Mouse (Mus musculus) embryo, embryonic 9.5 days (tissue): ENCODE results near the gene Rnf225.
"Not testable (repeated sequence)": the region's sequence is repeated elsewhere in the genome, so short reads cannot be mapped to it uniquely, and the experiment has no call there.

Source experiments
- DNase-seq: peaks from one replicate; pipeline ENCODE4 v3.0.0-alpha.2; 2017; ENCODE audit errors: extremely low spot score

Rnf225 gene

GRCm38 (mm10) chr7:12927191-12927680 is at the start of gene Rnf225:
TSS of gene Rnf225 (plus strand) at chr7:12927416.
- DNase-seq: peak; percentile 64

- no peak for DNase-seq
Observed at GRCm38 (mm10) chr7:12880036-12880435, 47.2 kb upstream of the Rnf225 start.

DNA sequence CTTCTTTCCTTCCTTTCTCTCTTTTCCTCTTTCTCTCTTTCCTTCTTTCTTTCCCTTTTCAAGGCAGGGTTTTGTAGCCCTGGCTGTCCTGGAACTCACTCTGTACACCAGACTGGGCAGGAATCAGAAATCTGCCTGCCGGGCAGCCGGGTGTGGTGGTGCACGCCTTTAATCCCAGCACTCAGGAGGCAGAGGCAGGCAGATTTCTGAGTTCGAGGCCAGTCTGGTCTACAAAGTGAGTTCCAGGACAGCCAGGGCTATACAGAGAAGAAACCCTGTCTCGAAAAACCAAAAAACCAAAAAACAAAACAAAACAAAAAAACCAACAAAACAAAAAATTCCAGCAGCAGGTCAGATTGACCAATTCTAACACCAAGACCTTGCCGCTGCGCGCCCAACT is 46.7 kb upstream of the Rnf225 start:
- not testable (repeated sequence) for DNase-seq

DNA sequence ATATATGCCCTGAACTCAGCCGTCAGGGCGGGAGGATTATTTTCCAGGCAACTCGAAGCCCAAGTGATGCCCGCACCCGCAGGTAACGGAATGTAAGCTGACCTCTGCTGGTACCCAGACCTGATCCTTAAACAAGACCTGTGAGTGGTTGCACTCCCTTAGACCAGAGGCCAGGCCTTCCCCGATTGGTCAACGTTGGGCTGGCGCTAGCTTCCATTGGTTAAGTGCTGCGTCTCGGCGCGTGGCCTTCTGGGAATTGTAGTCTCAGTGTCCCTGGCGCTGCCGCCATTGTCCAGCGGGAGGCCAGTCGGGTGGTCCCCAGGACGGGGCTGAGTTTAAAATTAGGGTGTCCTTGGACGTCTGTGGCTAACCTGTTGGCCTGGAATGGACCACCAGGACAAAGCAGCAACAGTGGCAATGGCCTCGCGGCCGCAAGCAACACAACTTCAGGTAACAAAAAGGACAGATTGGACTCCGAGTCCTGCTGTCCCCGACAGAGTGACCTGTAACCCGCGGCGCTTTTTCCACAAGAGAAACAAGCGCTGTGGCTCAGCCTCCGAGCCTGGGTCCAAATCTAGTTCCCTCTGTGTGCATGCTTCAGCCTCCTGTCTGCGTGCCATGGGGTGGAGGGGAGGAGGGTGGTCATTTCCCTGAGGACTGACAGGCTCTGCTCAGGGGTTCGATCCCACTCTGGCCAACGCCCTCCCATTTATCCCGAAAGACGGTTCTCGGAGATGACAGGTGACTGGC is 46.1 kb upstream of the Rnf225 start, which contains the start of gene Zfp128:
TSS of gene Zfp128 (plus strand) at position 267 of the 750 bp plus-strand sequence.
- DNase-seq: peak; percentile 93

DNA sequence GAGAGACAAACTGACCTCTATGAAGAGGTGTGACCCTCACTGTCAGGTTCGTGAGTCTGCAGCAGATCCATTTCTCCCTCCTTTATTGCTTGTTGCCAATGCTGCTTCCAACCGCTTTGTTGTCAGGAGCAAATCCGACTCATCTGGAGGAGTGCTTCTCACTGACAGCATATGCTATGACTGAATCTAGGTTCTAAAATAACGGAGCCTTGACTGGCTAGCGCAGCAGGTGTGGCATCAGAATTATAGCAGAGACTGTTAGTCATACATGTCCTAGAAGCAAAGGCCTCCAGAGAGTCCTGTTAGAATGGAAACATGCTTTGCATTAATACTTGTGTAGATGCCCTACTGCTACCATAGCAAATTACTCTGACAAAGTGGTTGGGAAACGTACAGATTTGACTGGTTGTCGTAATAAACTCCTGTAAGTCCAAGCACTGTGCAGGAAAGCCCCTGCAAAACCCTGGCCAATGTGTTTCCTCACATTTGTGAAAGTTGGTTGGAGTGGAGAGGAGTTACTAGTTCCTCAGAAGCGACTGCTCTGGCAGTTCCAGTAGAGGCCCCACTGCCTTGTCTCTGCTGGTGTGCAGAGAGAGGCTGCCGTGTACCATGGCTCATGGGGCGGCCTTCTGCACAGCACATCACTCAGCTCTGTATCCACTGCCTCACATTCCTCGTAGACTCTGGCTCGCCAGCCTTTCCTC is 40.5 kb upstream of the Rnf225 start:
- no peak for DNase-seq

DNA sequence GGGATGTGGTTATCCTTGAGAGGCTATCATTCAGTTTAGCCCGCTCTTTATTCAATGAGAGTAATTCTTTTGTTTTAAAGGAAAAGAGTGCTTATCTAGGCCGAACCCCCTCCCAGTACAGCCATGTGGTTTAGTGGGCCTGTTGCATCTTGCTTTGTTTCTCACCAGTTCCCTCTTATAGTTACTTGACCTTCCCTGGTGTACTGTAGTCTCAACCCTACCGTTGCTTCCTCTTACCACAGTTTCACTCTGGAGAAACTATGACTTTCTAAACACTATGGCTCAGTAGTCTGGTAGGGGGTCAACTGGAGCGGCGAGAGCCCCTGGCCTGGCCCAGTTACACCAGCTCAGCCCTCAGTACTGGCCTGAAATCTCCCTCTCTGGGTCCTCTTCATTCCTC is 39.6 kb upstream of the Rnf225 start:
- no peak for DNase-seq

DNA sequence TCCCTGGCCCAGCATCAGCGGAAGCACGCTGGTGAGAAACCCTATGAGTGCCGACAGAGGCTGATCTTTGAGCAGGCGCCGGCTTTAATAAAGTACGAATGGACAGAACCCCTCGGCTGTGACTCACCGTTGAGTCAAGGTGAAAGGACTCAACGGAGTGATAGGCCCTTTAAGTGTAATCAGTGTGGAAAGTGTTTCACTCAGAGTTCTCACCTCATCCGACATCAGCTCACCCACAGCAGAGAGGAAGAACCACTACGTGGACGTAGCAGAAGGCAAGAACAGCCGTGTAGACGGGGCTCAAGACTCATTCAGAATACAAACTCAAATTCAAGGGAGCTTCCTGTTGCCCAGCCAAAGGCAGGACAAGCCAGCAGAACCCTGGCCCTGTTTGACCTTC is 36.3 kb upstream of the Rnf225 start:
- DNase-seq: no peak

- no peak for DNase-seq
Observed at GRCm38 (mm10) chr7:12891334-12891733, 35.9 kb upstream of the Rnf225 start.

- DNase-seq: peak; percentile 90
Observed at GRCm38 (mm10) chr7:12897655-12898410, 29.4 kb upstream of the Rnf225 start, which contains the start of gene Zscan22. TSS of gene Zscan22 (plus strand) at chr7:12897815.

DNA sequence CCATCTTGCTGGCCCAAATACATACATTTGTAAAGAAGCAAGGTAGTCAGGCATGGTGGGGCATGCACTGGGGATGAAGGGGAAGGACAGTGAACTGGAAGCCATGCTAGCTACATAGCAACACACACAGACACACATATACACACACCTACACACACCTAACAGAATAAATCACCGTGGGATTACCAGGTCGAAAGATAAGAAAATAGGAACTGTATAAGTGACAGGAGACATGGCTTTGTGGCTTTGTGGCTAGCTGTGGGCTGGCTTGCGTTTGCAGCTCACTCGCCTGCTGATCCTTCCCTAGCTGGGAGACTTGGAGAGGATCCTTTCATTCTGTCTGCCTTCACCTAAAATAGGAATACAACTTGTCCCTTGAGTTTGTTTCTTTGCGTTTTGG is 25.7 kb upstream of the Rnf225 start:
- DNase-seq: no peak

DNA sequence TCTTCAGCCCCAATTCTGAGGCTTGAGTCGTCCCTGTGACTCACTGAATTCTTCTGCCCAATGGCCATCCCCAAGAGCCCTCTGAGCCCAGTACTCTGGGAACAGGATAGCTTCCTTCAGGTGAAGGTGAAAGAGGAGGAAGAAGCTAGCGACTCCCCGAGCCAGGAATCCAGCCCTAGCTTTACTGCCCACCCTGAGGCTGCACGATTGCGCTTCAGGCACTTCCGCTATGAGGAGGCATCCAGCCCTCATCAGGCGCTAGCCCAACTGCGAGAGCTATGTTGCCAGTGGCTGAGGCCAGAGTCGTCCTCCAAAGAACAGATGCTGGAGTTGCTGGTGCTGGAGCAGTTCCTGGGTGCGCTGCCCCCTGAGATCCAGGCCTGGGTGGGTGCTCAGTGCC is 23.6 kb upstream of the Rnf225 start:
- DNase-seq: no peak

DNA sequence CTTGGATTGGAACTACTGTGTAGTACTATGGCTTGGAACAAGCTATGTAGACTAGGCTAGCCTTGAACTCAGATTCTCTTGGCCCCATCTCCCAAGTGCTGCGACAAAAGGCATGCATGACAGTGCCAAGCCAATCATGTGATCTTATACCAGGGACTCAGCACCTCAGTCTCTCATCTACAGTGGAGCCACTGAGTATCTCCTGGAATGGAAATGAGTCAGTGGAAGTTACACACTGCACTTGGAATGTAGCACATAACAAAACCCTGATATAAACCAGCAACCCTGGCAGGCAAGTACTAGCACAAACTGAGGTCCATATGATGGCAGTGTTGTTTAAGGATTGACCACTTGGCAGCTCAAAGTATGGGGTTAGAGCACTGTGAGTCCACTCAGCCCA is 22.1 kb upstream of the Rnf225 start:
- no peak for DNase-seq

GRCm38 (mm10) chr7:12909498-12909962 is 17.7 kb upstream of the Rnf225 start:
- DNase-seq: peak; percentile 71

DNA sequence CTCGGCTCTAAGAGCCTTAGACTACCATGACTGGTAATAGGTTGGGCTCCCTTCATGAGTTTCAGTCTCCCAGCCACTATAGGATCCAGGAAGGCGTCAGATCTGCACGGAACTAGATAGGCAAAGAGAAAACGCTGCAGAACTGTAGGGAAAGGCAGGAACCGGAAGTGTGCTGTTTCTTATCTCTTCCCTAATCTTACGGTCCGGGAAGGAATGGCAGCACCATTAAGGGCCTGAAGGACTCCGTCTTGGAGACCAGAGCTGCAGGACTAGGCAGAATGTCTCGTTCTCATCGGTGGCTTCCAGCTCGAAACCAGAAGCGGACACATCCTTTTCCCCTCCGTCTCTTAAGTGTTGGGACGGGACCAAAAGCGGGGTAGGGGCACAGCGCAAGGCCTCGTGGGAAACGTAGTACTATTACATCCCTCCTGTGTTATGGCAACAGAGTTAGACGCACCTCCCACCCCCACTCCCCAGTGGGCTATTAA is 17.0 kb upstream of the Rnf225 start:
- peak; percentile 71 for DNase-seq

GRCm38 (mm10) chr7:12913556-12913955 is 13.7 kb upstream of the Rnf225 start:
- no peak for DNase-seq

GRCm38 (mm10) chr7:12920495-12920894 is 6.7 kb upstream of the Rnf225 start:
- DNase-seq: not testable (repeated sequence)

- DNase-seq: no peak
Observed at GRCm38 (mm10) chr7:12921318-12921704, 5.9 kb upstream of the Rnf225 start.

DNA sequence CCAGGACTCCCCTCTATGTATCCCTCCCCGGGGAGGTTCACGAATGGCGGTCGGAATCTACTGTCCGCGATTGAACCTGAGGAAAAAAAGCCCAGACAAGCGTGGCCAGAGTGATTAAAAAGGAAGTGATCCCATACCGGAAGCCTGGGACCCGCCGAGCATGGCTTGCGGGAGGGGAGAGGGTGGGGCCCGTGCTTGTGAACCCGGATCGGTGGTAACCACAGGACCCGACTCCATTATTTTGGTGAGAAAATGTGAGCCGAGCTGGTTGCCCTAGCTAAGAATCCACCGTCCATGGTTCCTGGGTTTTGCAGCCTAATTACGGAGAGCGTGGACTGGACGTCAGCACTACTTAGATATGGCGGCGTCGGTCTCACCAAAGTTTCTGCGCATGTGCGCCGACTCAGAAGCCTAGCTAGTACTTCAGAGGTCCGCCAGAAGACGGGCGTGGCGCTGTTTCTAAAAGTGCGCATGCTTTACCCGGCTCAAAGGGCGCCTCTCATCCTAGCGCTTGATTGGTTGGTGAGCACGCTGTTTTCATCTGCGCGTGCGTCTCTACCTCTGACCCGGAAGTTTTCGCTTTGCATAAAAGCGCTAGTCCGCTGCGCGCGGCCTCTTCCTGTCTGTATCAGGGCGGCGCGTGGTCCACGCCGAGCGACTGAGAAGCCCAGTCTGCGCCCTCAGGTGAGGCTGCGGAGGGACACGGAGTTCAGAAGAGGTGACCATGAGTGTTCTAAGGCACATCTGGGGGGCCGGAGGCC is 5.3 kb upstream of the Rnf225 start, which contains the start of gene Rps5:
TSS of gene Rps5 (plus strand) at position 586 of the 761 bp plus-strand sequence.
- DNase-seq: peak; percentile 96

DNA sequence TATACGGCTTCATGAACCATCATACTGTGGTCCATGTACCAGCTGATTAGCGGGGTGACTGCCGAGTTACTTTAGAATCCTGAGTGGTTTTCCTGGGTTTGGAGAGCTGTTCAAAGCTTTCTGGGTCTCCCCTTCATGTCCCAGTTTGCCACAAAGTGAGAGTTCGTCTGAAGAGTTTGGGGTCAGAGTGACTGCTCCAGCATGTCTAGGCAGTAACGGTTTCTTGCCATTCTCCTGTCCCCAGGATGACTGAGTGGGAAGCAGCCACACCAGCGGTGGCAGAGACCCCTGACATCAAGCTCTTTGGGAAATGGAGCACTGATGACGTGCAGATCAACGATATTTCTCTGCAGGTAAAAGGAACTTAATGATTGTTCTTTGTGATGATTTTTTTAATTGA is 4.5 kb upstream of the Rnf225 start:
- no peak for DNase-seq

GRCm38 (mm10) chr7:12926316-12926715 is 900 bp upstream of the Rnf225 start:
- DNase-seq: no peak
